Mouse (Mus musculus): Measurements from ENCODE around the gene Csdc2.
"Not testable (repeated sequence)": the region's sequence is repeated elsewhere in the genome, so short reads cannot be mapped to it uniquely, and the experiment has no call there.

Gene Csdc2

GRCm38 (mm10) chr15:81936679-81937078, at the start of gene Csdc2:
Csdc2 (plus strand) TSS chr15:81936759.
- peak; percentile 55 for DNase-seq (ENCODE audit: extremely low spot score, low spot score)

- no peak for DNase-seq (ENCODE audit: extremely low spot score, low spot score)
These were observed 49.6 kb upstream of the Csdc2 start for GRCm38 (mm10) chr15:81886795-81887550.

- no peak for DNase-seq (ENCODE audit: extremely low spot score, low spot score)
These were observed 47.4 kb upstream of the Csdc2 start for GRCm38 (mm10) chr15:81889175-81889574.

DNA sequence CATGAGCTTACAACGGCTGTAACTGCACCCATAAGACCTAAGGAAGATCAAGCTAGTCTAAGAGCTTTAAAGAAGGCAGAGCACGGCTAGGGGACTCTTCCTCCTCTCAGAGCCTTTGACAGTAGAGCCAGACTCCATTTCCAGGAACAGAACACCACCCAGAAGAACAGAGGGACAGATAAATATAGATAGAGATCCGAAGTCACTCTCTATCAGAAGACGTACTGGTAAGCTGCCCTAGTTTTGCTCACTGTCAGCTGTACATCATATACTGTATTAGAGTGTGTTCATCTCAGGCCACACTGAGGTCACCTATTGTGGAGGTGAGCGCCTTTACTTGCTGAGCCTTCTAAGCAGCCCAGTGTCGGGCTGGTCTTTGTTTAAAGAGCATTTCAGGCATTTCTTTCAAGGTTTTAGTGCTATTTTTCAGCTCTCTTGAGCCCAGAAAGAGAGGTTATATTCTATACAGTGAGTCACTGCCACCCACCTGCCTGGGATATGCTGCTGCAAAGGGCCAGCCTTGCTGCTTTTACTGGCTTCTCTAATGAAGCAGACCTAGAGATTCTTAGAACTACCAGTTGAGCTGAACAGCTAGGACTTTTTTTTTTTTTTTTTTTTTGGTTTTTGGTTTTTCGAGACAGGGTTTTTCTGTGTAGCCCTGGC, 45.3 kb upstream of the Csdc2 start:
- no peak for DNase-seq (ENCODE audit: extremely low spot score, low spot score)

GRCm38 (mm10) chr15:81891822-81892580, 44.6 kb upstream of the Csdc2 start:
- DNase-seq (ENCODE audit: extremely low spot score, low spot score) = no peak

GRCm38 (mm10) chr15:81894002-81894401, 42.6 kb upstream of the Csdc2 start:
- no peak for DNase-seq (ENCODE audit: extremely low spot score, low spot score)

- no peak for DNase-seq (ENCODE audit: extremely low spot score, low spot score)
These were observed 40.2 kb upstream of the Csdc2 start for GRCm38 (mm10) chr15:81896407-81896806.

DNA sequence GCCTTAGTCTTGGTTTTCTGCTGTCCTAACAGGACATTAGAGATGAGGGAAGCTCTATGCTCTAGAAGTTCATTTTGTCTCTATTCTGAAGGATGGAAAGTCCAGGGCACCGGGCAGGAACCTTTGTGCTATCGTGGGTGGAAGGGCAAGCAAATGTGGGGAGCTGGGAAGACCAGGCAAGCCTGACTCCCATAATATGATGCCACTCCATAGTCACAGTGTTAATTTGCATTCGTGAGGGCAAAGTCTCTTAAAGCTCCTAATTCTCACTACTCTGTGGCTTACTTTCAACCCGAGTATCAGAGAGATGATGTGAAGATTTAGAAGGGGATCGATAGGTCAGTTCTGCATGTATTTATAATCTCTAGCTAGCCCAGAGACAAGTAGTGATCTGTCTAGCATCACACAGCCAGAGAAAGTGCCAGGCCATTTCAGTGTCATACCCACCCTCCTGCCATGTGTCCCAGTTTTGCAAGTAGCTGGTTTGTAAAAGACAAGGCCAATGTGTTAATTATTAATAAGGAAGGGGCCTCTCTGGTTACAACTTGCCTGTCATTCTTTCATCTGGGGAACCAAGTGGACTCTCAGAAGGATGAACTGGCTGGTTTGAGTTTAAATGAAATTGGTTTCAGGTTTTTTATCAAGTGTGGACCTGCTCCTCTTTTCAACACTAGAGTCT, 38.8 kb upstream of the Csdc2 start:
- DNase-seq (ENCODE audit: extremely low spot score, low spot score) = no peak

GRCm38 (mm10) chr15:81898751-81899150, 37.8 kb upstream of the Csdc2 start:
- DNase-seq (ENCODE audit: extremely low spot score, low spot score) = no peak

- peak; percentile 67 for DNase-seq (ENCODE audit: extremely low spot score, low spot score)
These were observed 31.6 kb upstream of the Csdc2 start for GRCm38 (mm10) chr15:81904939-81905338.

DNA sequence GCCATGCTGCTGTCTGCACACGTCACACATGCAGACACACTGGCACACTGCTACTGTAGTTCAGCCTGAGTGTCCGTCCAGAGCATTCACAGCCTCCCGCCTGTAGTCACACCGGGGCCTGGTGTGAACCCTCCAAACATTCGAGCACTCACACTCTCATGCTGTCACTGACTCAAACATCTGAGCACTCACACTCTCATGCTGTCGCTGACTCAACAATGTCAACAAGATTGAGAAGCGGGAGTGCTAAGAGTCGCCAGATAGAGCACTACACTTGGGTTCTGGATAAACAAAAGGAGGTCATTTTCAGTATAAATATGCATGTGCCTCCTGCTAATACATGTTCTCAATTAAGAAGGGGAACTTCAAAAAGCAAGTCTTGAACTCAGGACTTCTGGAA, 28.6 kb upstream of the Csdc2 start:
- DNase-seq (ENCODE audit: extremely low spot score, low spot score) = no peak

- not testable (repeated sequence) for DNase-seq (ENCODE audit: extremely low spot score, low spot score)
These were observed 27.8 kb upstream of the Csdc2 start for GRCm38 (mm10) chr15:81908767-81909166.

- DNase-seq (ENCODE audit: extremely low spot score, low spot score) = no peak
These were observed 24.1 kb upstream of the Csdc2 start for GRCm38 (mm10) chr15:81912498-81912897.

DNA sequence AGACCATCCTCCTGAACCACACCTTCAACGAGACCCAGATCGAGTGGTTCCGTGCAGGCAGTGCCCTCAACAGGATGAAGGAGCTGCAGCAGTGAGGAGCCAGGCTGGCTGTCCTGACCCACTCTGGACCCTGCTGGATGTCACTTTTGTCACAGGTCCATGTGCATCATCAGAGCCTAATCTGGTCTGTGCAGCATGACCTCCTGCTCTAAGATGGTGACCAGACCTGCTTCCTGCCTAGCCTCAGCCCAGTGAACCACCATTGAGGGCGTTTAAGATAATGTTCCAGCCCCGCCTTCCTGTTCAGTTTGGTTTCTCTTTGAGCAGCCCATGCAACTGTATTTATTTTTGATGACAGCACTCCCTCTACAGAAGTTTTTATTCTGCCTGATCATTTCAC, 21.9 kb upstream of the Csdc2 start:
- DNase-seq (ENCODE audit: extremely low spot score, low spot score) = no peak

DNA sequence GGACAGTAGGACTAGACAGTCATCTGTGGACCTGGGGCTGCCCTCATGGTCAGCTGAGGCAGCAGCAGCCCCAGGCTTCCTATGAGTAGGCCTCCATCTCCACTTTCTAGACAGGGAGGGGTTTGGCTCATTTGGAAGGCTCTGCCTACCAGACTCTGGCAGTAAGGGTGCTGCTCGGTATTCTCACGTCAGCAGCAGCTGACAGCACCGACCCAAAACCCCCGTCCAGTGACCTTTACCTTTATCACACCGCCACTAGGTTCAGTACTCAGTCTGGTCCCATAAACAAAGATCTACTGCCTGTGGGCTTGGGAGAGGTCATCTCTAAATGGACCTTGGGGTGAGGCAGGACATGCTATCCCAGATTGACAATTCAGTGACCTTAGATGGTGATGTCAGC, 20.9 kb upstream of the Csdc2 start:
- DNase-seq (ENCODE audit: extremely low spot score, low spot score) = no peak

GRCm38 (mm10) chr15:81917201-81917600, 19.4 kb upstream of the Csdc2 start:
- no peak for DNase-seq (ENCODE audit: extremely low spot score, low spot score)

- peak; percentile 61 for DNase-seq (ENCODE audit: extremely low spot score, low spot score)
These were observed 18.7 kb upstream of the Csdc2 start for GRCm38 (mm10) chr15:81917621-81918463.

DNA sequence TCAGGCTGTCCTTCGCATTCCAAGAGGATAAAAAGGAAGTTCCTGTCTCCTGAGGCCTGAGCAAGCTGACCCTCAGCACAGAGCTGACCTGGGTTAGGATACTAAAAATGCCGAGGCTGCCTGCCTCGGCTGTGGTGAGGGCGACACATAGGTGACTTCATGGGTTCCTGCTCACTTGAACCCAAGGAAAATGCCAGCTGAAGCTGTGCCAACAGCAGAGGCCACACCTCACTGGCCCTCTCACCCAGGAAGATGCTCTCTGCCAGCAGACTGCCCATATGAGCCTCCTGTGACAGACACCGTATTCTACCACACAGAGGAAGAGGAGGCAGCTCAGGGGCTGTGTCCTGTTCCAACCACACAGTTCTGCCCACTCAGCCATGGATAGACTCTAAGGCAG, 17.5 kb upstream of the Csdc2 start:
- no peak for DNase-seq (ENCODE audit: extremely low spot score, low spot score)

DNA sequence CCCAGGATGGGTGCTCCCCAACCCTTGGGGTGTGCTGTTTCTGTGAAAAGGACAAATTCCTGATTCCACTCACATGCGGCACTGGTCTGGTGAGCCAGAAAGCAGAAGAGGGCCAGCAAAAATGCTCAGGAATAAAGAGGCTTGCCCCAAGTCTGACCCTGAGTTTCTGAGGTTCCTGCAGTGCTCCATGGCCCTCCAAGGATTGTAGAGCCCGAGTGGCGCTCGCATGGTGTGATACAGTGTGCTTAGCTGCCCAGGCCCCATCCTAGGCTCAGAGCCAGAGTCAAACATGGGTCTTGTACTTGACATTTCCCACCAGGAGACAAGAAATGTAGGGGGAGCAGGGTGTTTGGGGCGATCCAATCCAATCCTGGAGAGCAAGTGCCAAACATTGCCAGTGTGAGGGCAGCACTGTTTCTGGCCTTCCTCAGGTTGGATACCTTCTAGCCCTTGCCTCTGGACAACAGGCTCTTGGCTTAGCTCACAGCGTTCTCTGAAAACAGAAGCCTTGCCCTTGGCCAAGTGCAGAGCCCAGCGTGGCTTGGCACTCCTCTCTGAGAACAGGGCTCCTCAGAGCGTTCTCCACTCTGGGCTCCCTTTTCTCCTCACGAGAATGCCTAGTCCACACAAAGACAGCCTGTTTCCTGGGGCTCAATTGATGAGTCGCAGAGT, 15.9 kb upstream of the Csdc2 start:
- no peak for DNase-seq (ENCODE audit: extremely low spot score, low spot score)

DNA sequence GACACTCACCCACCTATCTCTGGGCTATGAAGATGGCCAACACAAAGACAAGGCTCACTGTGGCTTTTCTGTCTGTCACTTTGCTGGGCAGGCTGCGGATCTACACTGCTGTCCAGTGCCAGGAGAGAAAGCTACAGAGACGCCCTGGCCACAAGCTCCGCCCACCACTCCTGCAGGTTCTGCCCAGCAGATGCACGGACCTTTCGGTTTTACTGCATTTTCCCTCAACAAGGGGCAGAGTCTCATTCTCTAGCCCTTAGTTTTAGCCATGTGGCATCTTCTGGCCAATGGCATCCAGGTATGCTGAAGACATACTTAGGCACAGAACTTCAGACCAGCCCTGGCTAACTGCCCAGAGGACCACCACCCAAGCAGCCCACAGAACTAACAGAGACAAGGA, 15.3 kb upstream of the Csdc2 start:
- no peak for DNase-seq (ENCODE audit: extremely low spot score, low spot score)
